Mouse (Mus musculus): Measurements from ENCODE around the gene Tbc1d2b. TPM values are rescaled to one million over a fixed set of nuclear protein-coding genes. Genes with fewer than 3 reads are reported as not detected.

Gene Tbc1d2b
- polyA plus RNA-seq, 1 experiment from 2014 or later, result 30.7 TPM

DNA sequence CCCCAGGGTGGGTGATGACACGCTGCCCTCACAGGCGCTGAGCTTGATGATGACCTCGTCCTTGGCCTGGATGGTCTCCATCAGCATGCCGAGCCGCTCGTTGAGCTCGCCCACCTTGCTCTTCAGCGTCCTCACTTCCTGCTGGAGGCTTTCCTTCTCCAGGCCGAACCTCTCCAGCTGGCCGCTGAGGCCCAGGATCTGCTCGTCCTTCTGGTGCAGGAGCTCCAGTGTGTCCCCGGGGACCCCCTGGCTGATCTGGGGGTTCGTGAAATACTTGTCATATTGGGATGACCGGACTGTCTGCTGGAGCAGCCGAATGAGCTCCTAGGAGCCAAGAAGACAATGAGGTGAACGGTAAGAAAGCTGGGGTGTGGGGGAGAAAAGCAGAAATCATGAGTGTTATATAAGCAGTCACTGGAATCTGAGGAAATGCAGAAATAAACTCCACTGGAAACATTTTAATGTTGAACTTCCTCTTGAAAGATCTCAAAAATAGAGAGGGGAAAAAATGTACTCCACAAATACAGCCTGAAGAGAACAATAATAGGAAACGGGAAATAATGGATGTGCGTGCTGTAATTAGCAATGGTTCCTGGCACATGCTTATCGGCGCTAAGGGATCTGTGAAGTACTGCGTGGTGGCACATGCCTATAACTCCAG, 44.4 kb downstream of the Tbc1d2b start:
- DNase-seq (peak; percentile 51), ATAC-seq (ENCODE audit: insufficient read depth) (peak; percentile 65; the same call in 1 of the 2 replicates)
- H3K27me3 ChIP-seq (ENCODE audit: insufficient read depth, low read length), result no peaks in the 10 kb centered on the region
- H3K4me1 ChIP-seq (ENCODE audit: insufficient read depth), result no peaks in the 10 kb centered on the region
- TF ChIP-seq CTCF (IDR thresholded peaks at IDR 0.05; ENCODE audit: low read depth), result no peak
- no peak overlapping the region for H3K4me3 ChIP-seq (ENCODE audit: low read depth, low read length)
- no peaks in the 10 kb centered on the region for H3K9me3 ChIP-seq (ENCODE audit: low read depth, low read length)
- H3K4me2 ChIP-seq, result peak overlapping the region; percentile 20; the same call in 1 of the 2 replicates
- peak overlapping the region; percentile 33; the same call in 1 of the 2 replicates for H3K27ac ChIP-seq (ENCODE audit: low read depth)
- peaks cover 54% of the 10 kb centered on the region for H3K36me3 ChIP-seq (ENCODE audit: insufficient read depth)
- WGBS, result 77% methylated on average over 21 of the region's 21 CpGs
- no peak overlapping the region for H3K9ac ChIP-seq

DNA sequence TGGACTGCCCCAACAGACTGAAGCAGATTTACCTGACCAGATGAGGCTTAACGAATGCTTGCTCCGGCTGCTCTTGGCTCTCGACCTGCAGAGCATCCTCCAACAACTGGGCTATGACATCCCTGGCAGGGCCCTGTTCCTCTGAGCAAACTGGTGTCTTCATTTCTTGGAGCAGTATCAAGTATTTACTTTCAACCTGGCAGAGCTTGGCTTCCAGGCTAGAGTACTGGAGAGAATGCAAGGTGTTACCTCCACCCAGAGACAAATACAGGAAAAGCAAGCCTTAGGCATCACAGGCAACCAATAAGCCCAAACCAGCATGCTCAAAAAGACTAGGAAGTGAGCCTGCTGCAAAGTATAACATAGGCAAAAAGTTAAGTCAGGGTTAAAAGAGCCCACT, 48.3 kb downstream of the Tbc1d2b start:
- H3K27ac ChIP-seq (ENCODE audit: low read depth), result no peak overlapping the region
- H3K4me2 ChIP-seq, result no peak overlapping the region
- no peak for TF ChIP-seq CTCF (IDR thresholded peaks at IDR 0.05; ENCODE audit: low read depth)
- no peak overlapping the region for H3K4me3 ChIP-seq (ENCODE audit: low read depth, low read length)
- no peak overlapping the region for H3K9ac ChIP-seq
- no peaks in the 10 kb centered on the region for H3K9me3 ChIP-seq (ENCODE audit: low read depth, low read length)
- ATAC-seq (ENCODE audit: insufficient read depth) (no peak), DNase-seq (no peak)
- H3K27me3 ChIP-seq (ENCODE audit: insufficient read depth, low read length), result no peaks in the 10 kb centered on the region
- H3K4me1 ChIP-seq (ENCODE audit: insufficient read depth), result no peaks in the 10 kb centered on the region
- WGBS, result 93% methylated on average over 3 of the region's 3 CpGs
- H3K36me3 ChIP-seq (ENCODE audit: insufficient read depth), result peaks cover 77% of the 10 kb centered on the region

DNA sequence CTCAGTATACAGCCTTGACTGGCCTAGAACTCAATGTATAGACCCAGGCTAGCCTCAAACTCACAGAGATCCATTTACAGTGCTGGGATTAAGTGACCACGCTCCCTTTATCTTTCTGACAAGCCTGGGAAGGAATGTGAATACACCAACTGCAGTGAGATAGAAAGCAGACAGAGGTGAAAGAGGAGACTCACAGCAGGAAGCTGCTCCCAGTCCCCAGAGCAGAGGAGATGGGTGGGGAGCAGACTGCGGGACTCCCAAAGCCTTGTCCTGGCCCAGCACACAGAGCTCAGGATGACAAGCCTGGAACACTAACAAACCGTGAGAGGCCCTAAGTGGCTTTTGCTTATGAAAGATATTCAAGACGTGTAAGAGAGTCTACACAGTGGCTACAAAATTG, 53.1 kb downstream of the Tbc1d2b start:
- 59% methylated on average over 4 of the region's 4 CpGs for WGBS
- Histone ChIP-seq H3K27ac (ENCODE audit: low read depth) (no peak overlapping the region), H3K4me1 (ENCODE audit: insufficient read depth) (no peaks in the 10 kb centered on the region), H3K27me3 (ENCODE audit: insufficient read depth, low read length) (no peaks in the 10 kb centered on the region), H3K9me3 (ENCODE audit: low read depth, low read length) (no peaks in the 10 kb centered on the region), H3K4me2 (no peak overlapping the region), H3K4me3 (ENCODE audit: low read depth, low read length) (no peak overlapping the region), H3K9ac (no peak overlapping the region), H3K36me3 (ENCODE audit: insufficient read depth) (peaks cover 65% of the 10 kb centered on the region)
- TF ChIP-seq CTCF (IDR thresholded peaks at IDR 0.05; ENCODE audit: low read depth), result no peak
- DNase-seq, result no peak
- ATAC-seq (ENCODE audit: insufficient read depth), result no peak; the same call in 1 of the 2 replicates

DNA sequence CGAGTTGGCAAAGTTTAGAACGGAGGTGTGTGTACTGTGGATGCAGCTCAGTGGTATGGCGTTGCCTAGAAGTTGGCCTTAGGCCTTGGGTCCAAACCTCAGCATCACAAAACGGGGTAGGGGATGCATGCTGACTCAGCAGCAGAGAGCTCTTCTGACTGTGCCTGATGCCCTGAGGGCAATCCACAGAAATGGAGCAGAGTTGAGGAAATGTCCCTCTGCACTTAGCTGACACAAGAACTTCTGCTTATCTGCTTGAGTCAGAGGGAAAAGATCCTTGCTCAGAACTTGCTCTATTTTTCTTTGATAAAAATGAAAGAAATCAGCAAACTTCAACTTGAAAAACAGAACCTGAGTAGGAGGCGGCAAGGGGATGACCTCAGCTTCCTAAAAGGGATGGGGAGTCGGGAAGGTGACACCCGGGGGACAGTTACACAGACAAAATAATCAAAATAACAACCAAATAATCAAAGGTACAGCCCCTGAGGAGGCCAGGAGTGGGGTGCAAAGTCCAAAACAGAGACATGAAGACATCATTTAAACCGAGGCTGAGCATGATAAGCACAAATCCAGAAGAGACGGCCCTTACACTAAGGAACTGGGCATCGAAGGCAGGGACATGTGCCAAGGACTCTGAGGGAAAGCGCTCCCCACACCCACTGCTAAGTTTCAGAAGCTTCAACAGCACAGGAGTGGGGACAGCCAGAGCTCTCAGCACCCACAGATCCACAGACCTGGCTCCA, 54.2 kb downstream of the Tbc1d2b start:
- Histone ChIP-seq H3K9ac (no peak overlapping the region), H3K4me3 (ENCODE audit: low read depth, low read length) (no peak overlapping the region), H3K4me1 (ENCODE audit: insufficient read depth) (no peaks in the 10 kb centered on the region), H3K27ac (ENCODE audit: low read depth) (no peak overlapping the region), H3K9me3 (ENCODE audit: low read depth, low read length) (no peaks in the 10 kb centered on the region), H3K27me3 (ENCODE audit: insufficient read depth, low read length) (no peaks in the 10 kb centered on the region), H3K36me3 (ENCODE audit: insufficient read depth) (peaks cover 56% of the 10 kb centered on the region), H3K4me2 (no peak overlapping the region)
- no peak for TF ChIP-seq CTCF (IDR thresholded peaks at IDR 0.05; ENCODE audit: low read depth)
- WGBS, result 75% methylated on average over 11 of the region's 11 CpGs
- no peak for ATAC-seq (ENCODE audit: insufficient read depth)
- no peak for DNase-seq

DNA sequence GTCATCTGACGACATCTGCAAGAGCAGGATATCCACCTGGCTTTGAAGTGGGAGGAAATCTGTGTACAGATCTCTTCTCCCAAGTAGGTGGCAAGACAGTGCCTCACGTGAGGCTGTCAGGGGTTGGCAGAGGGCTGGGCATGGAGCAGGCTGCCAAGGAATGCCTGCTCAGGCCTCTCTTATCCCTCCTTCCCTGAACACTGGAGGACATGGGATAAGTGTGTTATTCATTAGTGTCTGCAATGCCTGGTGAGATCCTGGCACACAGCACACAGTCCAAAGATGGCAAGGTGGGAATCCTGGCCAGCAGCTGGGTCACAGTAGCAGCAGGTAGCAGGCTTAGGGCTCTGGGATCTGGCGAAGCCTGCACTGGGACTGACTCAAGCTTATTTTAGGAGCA, 57.5 kb downstream of the Tbc1d2b start:
- peaks cover 58% of the 10 kb centered on the region for H3K36me3 ChIP-seq (ENCODE audit: insufficient read depth)
- no peak for TF ChIP-seq CTCF (IDR thresholded peaks at IDR 0.05; ENCODE audit: low read depth)
- no peak for DNase-seq

DNA sequence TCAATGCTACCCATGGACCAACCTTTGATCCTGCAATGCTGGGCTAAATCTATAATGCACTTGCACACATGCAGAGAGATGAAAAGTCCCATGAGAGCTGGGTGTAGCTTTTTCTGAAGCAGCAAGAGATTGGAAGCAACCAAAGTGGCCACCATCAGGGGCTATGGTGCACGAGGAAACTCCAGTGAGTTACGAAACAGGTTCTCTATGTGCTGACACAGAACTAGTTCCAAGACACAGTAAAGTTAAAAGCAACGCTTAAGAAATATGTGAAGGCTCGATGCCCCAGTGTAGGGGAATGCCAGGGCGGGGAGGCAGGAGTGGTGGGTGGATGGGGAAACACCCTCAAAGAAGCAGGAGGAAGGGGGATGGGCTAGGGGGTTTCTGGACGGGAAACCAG, 61.9 kb downstream of the Tbc1d2b start:
- no peak overlapping the region for H3K4me3 ChIP-seq (ENCODE audit: low read depth, low read length)
- ATAC-seq (ENCODE audit: insufficient read depth), result no peak
- no peak for DNase-seq
- no peak overlapping the region for H3K27ac ChIP-seq (ENCODE audit: low read depth)
- H3K4me1 ChIP-seq (ENCODE audit: insufficient read depth), result no peaks in the 10 kb centered on the region
- H3K36me3 ChIP-seq (ENCODE audit: insufficient read depth), result peaks cover 74% of the 10 kb centered on the region
- H3K9me3 ChIP-seq (ENCODE audit: low read depth, low read length), result no peaks in the 10 kb centered on the region
- H3K9ac ChIP-seq, result no peak overlapping the region
- 75% methylated on average over 6 of the region's 6 CpGs for WGBS
- no peaks in the 10 kb centered on the region for H3K27me3 ChIP-seq (ENCODE audit: insufficient read depth, low read length)
- H3K4me2 ChIP-seq, result no peak overlapping the region
- no peak for TF ChIP-seq CTCF (IDR thresholded peaks at IDR 0.05; ENCODE audit: low read depth)

More for the DNA sequence above, 57.5 kb downstream of the Tbc1d2b start:
- H3K4me2 ChIP-seq, result no peak overlapping the region
- no peaks in the 10 kb centered on the region for H3K4me1 ChIP-seq (ENCODE audit: insufficient read depth)
- no peak overlapping the region for H3K27ac ChIP-seq (ENCODE audit: low read depth)
- H3K9ac ChIP-seq, result no peak overlapping the region
- no peak overlapping the region for H3K4me3 ChIP-seq (ENCODE audit: low read depth, low read length)
- 70% methylated on average over 3 of the region's 3 CpGs for WGBS
- no peaks in the 10 kb centered on the region for H3K27me3 ChIP-seq (ENCODE audit: insufficient read depth, low read length)
- no peak for ATAC-seq (ENCODE audit: insufficient read depth)
- no peaks in the 10 kb centered on the region for H3K9me3 ChIP-seq (ENCODE audit: low read depth, low read length)

DNA sequence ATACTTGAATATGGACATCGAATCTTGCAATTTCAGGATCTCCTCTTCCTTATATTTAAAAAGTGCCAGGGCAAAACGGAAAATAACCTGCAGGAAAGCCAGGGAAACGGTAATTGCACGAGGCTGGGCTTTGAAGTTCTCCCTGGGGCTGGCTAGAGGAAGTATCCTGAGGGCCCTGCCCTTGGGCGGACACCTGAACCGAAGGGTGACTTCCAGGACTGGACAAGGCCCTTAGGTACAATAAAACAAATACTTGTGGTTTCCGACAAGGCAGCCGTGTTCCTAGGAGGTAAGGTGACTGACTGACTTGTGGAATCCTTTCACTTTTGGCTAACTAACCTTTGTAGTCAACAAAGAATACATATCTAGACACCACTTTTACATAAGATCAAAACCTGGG, 62.8 kb downstream of the Tbc1d2b start:
- H3K9ac ChIP-seq, result no peak overlapping the region
- 77% methylated on average over 8 of the region's 8 CpGs for WGBS
- H3K4me3 ChIP-seq (ENCODE audit: low read depth, low read length), result no peak overlapping the region
- H3K9me3 ChIP-seq (ENCODE audit: low read depth, low read length), result no peaks in the 10 kb centered on the region
- DNase-seq (no peak), ATAC-seq (ENCODE audit: insufficient read depth) (no peak)
- H3K36me3 ChIP-seq (ENCODE audit: insufficient read depth), result peaks cover 75% of the 10 kb centered on the region
- H3K4me2 ChIP-seq, result no peak overlapping the region
- no peaks in the 10 kb centered on the region for H3K4me1 ChIP-seq (ENCODE audit: insufficient read depth)
- no peaks in the 10 kb centered on the region for H3K27me3 ChIP-seq (ENCODE audit: insufficient read depth, low read length)
- H3K27ac ChIP-seq (ENCODE audit: low read depth), result no peak overlapping the region
- no peak for TF ChIP-seq CTCF (IDR thresholded peaks at IDR 0.05; ENCODE audit: low read depth)
